Mouse (Mus musculus) G1E (cell line): ENCODE results near the gene Taf11.

ENCODE experiments used
- CTCF ChIP-seq: IDR thresholded peaks from 2 replicates; pipeline ENCODE4 v1.5.1; 2012; ENCODE audit warnings: low read depth, low read length, inconsistent platforms, mixed read lengths
- GATA1 ChIP-seq: IDR thresholded peaks from 2 replicates; pipeline ENCODE4 v1.6.1; 2012; ENCODE audit warnings: borderline replicate concordance, low read length, inconsistent platforms, mixed read lengths
- GATA2 ChIP-seq: IDR thresholded peaks from 2 replicates; pipeline ENCODE4 v1.6.1; 2012; ENCODE audit warnings: low read depth, low read length, inconsistent platforms, borderline replicate concordance
- POLR2AphosphoS5 ChIP-seq: IDR thresholded peaks from 2 replicates; pipeline ENCODE4 v1.6.1; 2012; ENCODE audit warnings: low read depth, low read length, inconsistent platforms; ENCODE audit not compliant: insufficient replicate concordance
- TAL1 ChIP-seq: conservative IDR thresholded peaks from 2 replicates; pipeline ENCODE4 v1.6.1; 2012; ENCODE audit warnings: low read depth, low read length, inconsistent platforms, mixed read lengths

DNA sequence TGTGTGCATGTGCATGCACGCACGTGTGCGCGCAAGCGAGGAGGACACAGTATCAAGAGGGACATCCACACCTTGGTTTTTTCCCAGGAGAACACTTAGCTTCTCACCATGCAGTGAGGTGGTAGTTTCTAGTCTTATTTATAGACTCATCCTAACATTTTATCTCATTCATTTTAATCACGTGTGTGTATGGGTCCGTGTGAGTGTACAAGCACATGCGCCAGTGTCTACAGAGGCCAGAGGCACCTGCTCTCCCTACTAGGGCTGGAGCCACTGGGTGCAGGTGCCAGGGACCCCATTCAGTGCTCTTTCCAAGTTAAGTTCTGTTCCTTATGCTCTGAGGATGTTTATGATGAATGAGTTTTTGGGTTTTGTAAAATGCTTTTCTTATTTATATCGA lies 48.0 kb upstream of the Taf11 start:
- TF ChIP-seq TAL1 (no peak), CTCF (no peak), POLR2AphosphoS5 (no peak), GATA2 (no peak), GATA1 (no peak)
